7 mouse cellular contexts compared by ENCODE assay signal in the genomic region with DNA sequence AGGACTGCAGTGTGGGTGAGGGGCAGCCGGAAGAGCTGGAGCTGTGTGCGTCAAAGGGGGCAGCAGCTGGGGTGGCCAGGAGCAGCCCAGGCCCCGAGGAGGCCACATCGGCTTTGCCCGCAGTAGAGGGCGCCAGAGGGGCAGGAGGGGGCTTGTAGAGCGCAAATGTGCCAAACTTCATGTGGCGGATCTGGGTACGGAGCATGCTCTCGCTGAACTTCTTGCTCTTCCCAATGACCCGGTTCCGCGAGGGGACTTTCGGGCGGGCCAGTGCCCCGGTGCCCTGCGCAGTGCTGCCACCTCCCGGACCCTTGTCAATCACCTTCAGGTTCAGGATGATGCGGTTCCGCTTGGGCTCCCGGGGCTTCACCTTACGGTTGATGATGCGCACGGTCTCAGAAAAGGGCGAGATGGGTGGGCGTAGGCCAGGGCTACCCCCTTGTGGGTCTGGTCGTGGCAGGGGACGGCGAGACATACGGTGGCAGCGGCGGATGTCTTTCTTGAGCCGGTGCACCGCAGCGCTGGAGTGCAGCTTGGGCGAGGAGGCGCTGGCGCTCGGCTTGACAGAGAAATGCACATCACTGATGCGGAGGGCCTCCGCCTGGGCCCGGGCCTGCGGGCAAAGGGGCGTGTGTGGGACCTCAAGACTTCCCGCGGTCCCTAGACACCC. TPM values are rescaled to one million over a fixed set of nuclear protein-coding genes. Genes with fewer than 3 reads are reported as not detected.
DNase-seq lines count a peak whose midpoint lies in the region; ATAC-seq and TF ChIP-seq lines count a peak whose summit lies in the region.

No protein-coding gene starts in this region.

- TF ChIP-seq CTCF in left cerebral cortex, adult 2 months (IDR thresholded peaks at IDR 0.05) = peak; percentile 55
- peak; percentile 67 for TF ChIP-seq CTCF in hindbrain, postnatal 0 days (IDR thresholded peaks at IDR 0.05; ENCODE audit: low read depth)

- DNase-seq in left cerebral cortex, adult 2 months (ENCODE audit: extremely low spot score in 1 of 2, low spot score in 2 of 2) = peak; percentile 45 to 52
- no peak for DNase-seq in left cerebral cortex, adult 18-20 months (ENCODE audit: low spot score in 2 of 2)
- peak; percentile 64 for DNase-seq in ZHBTc4 (ENCODE audit: low read depth, low spot score)
- peak; percentile 81 to 84 for DNase-seq in cerebellum, postnatal 25 days
- peak; percentile 67 for DNase-seq in hindbrain, postnatal 0 days (ENCODE audit: low spot score)
- DNase-seq in midbrain, embryonic 14.5 days = peak; percentile 56
- DNase-seq in urinary bladder, adult 18-20 months (ENCODE audit: low spot score in 2 of 2) = no peak

- H3K4me3 ChIP-seq in left cerebral cortex, adult 2 months = peak overlapping the region; percentile 38
- H3K4me3 ChIP-seq in hindbrain, postnatal 0 days (ENCODE audit: low read length) = no peak overlapping the region
- 0 out of 2 replicates have a peak overlapping the region, but pooled peaks have one; percentile 5 for H3K4me3 ChIP-seq in midbrain, embryonic 14.5 days (replicated peaks; ENCODE audit: low read depth, low read length)

- WGBS in hindbrain, postnatal 0 days = 63% methylated on average over 46 of the region's 46 CpGs
- WGBS in midbrain, embryonic 14.5 days = 64% methylated on average over 45 of the region's 46 CpGs

- intact Hi-C loops in left cerebral cortex, adult 2 months (cut with DNase I) = no loop called here

- no peak; the same call in 1 of the 2 replicates for ATAC-seq in hindbrain, postnatal 0 days
- ATAC-seq in midbrain, embryonic 14.5 days (ENCODE audit: low FRiP score, low TSS enrichment) = no peak

- H3K9ac ChIP-seq in hindbrain, postnatal 0 days (replicated peaks; ENCODE audit: low read length) = 0 out of 2 replicates have a peak overlapping the region, but pooled peaks have one; percentile 17
- H3K9ac ChIP-seq in midbrain, embryonic 14.5 days (replicated peaks; ENCODE audit: low read length) = peak overlapping the region; percentile 36

- H3K9me3 ChIP-seq in hindbrain, postnatal 0 days (ENCODE audit: low read length) = no peaks in the 10 kb centered on the region
- no peaks in the 10 kb centered on the region for H3K9me3 ChIP-seq in midbrain, embryonic 14.5 days (ENCODE audit: control insufficient read depth, low read length)

- H3K4me2 ChIP-seq in hindbrain, postnatal 0 days (ENCODE audit: low read depth, low read length) = peak overlapping the region; percentile 34
- peak overlapping the region; percentile 37 for H3K4me2 ChIP-seq in midbrain, embryonic 14.5 days (ENCODE audit: low read length)

- H3K36me3 ChIP-seq in hindbrain, postnatal 0 days (ENCODE audit: insufficient read depth, low read length) = no peaks in the 10 kb centered on the region; the same call in 1 of the 2 replicates
- H3K36me3 ChIP-seq in midbrain, embryonic 14.5 days (ENCODE audit: control insufficient read depth, insufficient read depth, low read length) = peaks cover 46% of the 10 kb centered on the region

- peak overlapping the region; percentile 76 for H3K27ac ChIP-seq in left cerebral cortex, adult 2 months
- no peak overlapping the region for H3K27ac ChIP-seq in hindbrain, postnatal 0 days
- H3K27ac ChIP-seq in midbrain, embryonic 14.5 days (replicated peaks; ENCODE audit: low read depth, low read length) = peak overlapping the region; percentile 52

- H3K4me1 ChIP-seq in hindbrain, postnatal 0 days (ENCODE audit: insufficient read depth, low read length) = peaks cover 17% of the 10 kb centered on the region
- H3K4me1 ChIP-seq in midbrain, embryonic 14.5 days (ENCODE audit: control insufficient read depth, insufficient read depth, low read length) = peaks cover 71% of the 10 kb centered on the region

- no peaks in the 10 kb centered on the region for H3K27me3 ChIP-seq in hindbrain, postnatal 0 days (ENCODE audit: insufficient read depth, low read length)
- no peaks in the 10 kb centered on the region for H3K27me3 ChIP-seq in midbrain, embryonic 14.5 days (ENCODE audit: control insufficient read depth, insufficient read depth, low read length)

RNA-seq across cellular contexts. Expression of gene Npcd, which starts 5.5 kb away (rescaled TPM):
- total RNA-seq in left cerebral cortex, adult 2 months (2021) = 10 to 100 TPM in 1 of 2 experiments, 1 to 10 TPM in 1; 9.7 to 19.7 TPM
- total RNA-seq in left cerebral cortex, adult 18-20 months (2021) = 10 to 100 TPM in 1 of 2 experiments, 1 to 10 TPM in 1; 6.8 to 28.8 TPM
- 5.4 and 12.6 TPM in 2 replicates for total RNA-seq in hindbrain, postnatal 0 days (2014; rRNA removed)
- 2.4 and 2.7 TPM in 2 replicates for polyA plus RNA-seq in hindbrain, postnatal 0 days (2015; fragmentation: Nextera tagmentation; extraction: Ambion mirVana)
- polyA plus RNA-seq in midbrain, embryonic 14.5 days (2014; fragmentation: Nextera tagmentation; extraction: Ambion mirVana) = 0.26 TPM in 1 of 2 replicates, not detected in the other

RNA-seq across cellular contexts. Expression of gene Cbx6, which starts 6.0 kb away (rescaled TPM):
- total RNA-seq in left cerebral cortex, adult 2 months (2021) = 100 to 1,000 TPM; 370 to 387 TPM
- total RNA-seq in left cerebral cortex, adult 18-20 months (2021) = 100 to 1,000 TPM; 323 TPM
- 92.4 and 107 TPM in 2 replicates for total RNA-seq in hindbrain, postnatal 0 days (2014; rRNA removed)
- 51.6 and 56.6 TPM in 2 replicates for polyA plus RNA-seq in hindbrain, postnatal 0 days (2015; fragmentation: Nextera tagmentation; extraction: Ambion mirVana)
- 46.7 and 52.1 TPM in 2 replicates for polyA plus RNA-seq in midbrain, embryonic 14.5 days (2014; fragmentation: Nextera tagmentation; extraction: Ambion mirVana)

RNA-seq across cellular contexts. Expression of gene Nptxr, which starts 23.9 kb away (rescaled TPM):
- 100 to 1,000 TPM; 800 to 813 TPM for total RNA-seq in left cerebral cortex, adult 2 months (2021)
- total RNA-seq in left cerebral cortex, adult 18-20 months (2021) = 100 to 1,000 TPM; 691 to 759 TPM
- 226 and 245 TPM in 2 replicates for total RNA-seq in hindbrain, postnatal 0 days (2014; rRNA removed)
- 59.9 and 68.5 TPM in 2 replicates for polyA plus RNA-seq in hindbrain, postnatal 0 days (2015; fragmentation: Nextera tagmentation; extraction: Ambion mirVana)
- 17.8 and 42.5 TPM in 2 replicates for polyA plus RNA-seq in midbrain, embryonic 14.5 days (2014; fragmentation: Nextera tagmentation; extraction: Ambion mirVana)

RNA-seq across cellular contexts. Expression of gene Dnal4, which starts 50.9 kb away (rescaled TPM):
- total RNA-seq in left cerebral cortex, adult 2 months (2021) = 10 to 100 TPM; 53.2 to 54.1 TPM
- 10 to 100 TPM; 53.0 to 56.9 TPM for total RNA-seq in left cerebral cortex, adult 18-20 months (2021)
- 42.7 and 50.3 TPM in 2 replicates for total RNA-seq in hindbrain, postnatal 0 days (2014; rRNA removed)
- 54.0 and 56.7 TPM in 2 replicates for polyA plus RNA-seq in hindbrain, postnatal 0 days (2015; fragmentation: Nextera tagmentation; extraction: Ambion mirVana)
- polyA plus RNA-seq in midbrain, embryonic 14.5 days (2014; fragmentation: Nextera tagmentation; extraction: Ambion mirVana) = 77.8 and 83.8 TPM in 2 replicates

Comparison
In these comparisons a context has a peak if more than half of its experiments do, and no peak if none do; other contexts are left out.
1. DNase-seq: peak in left cerebral cortex, adult 2 months (2 of 2), ZHBTc4 (single experiment), cerebellum, postnatal 25 days (2 of 2), hindbrain, postnatal 0 days (single experiment) and midbrain, embryonic 14.5 days (single experiment); none in left cerebral cortex, adult 18-20 months (0 of 2) and urinary bladder, adult 18-20 months (0 of 2).